Mouse (Mus musculus) thymus, adult 2 months (tissue): Measurements from ENCODE around the gene Olfr979.
"Not testable (repeated sequence)": the region's sequence is repeated elsewhere in the genome, so short reads cannot be mapped to it uniquely, and the experiment has no call there.

Experiments
- CTCF ChIP-seq: fragments of 200-500 bp; IDR thresholded peaks from 2 replicates; pipeline ENCODE4 v1.5.1; 2012; ENCODE audit warnings: mild to moderate bottlenecking, control low read depth, low read length, moderate library complexity, borderline replicate concordance; ENCODE audit not compliant: control insufficient read depth, poor library complexity, insufficient read depth; ENCODE audit errors: extremely low read depth
- POLR2A ChIP-seq: fragments of 200-500 bp; IDR thresholded peaks from 2 replicates; pipeline ENCODE4 v1.6.1; 2012; ENCODE audit warnings: mild to moderate bottlenecking, low read length, control low read depth, moderate library complexity; ENCODE audit not compliant: control insufficient read depth, poor library complexity, insufficient read depth; ENCODE audit errors: extremely low read depth

DNA sequence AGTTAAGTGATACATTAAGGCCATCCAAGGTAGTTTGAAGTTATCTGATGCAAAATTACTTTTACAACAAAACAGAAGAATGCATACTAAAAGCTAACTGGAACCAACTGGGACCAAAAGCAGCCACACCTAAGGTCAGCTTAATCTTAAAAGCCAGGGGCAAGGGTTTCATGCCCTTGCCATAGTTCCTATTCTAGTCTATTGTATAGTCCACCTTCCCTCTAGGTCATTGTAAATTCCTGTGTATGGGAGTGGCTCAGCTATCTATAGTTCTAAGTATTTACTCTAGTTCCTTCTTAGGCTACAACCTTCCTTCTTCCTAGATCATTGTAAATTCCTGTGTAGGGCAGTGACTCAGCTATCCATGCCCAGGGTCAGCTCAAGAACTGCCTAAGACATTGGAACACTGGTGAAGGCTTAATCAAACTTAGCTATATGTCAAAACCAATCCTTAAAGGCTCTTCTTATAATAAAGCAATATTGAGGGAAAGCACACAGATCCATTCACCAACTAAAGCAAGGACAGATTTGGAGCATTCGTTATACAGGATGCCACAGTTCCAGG lies 26.6 kb downstream of the Olfr979 start:
- not testable (repeated sequence) for TF ChIP-seq CTCF, POLR2A
